Mouse (Mus musculus): Measurements from ENCODE around the gene Aif1l. TPM values are rescaled to one million over a fixed set of nuclear protein-coding genes. Genes with fewer than 3 reads are reported as not detected.
A peak's percentile ranks its signal among the peaks of the same experiment; 100 is the strongest.

Gene Aif1l
- 1.1 and 1.3 TPM in 2 replicates for polyA plus RNA-seq (2012; rRNA removed)
- 1.5 and 2.2 TPM in 2 replicates for polyA plus RNA-seq (2014; fragmentation: Nextera tagmentation; extraction: Ambion mirVana)

DNA sequence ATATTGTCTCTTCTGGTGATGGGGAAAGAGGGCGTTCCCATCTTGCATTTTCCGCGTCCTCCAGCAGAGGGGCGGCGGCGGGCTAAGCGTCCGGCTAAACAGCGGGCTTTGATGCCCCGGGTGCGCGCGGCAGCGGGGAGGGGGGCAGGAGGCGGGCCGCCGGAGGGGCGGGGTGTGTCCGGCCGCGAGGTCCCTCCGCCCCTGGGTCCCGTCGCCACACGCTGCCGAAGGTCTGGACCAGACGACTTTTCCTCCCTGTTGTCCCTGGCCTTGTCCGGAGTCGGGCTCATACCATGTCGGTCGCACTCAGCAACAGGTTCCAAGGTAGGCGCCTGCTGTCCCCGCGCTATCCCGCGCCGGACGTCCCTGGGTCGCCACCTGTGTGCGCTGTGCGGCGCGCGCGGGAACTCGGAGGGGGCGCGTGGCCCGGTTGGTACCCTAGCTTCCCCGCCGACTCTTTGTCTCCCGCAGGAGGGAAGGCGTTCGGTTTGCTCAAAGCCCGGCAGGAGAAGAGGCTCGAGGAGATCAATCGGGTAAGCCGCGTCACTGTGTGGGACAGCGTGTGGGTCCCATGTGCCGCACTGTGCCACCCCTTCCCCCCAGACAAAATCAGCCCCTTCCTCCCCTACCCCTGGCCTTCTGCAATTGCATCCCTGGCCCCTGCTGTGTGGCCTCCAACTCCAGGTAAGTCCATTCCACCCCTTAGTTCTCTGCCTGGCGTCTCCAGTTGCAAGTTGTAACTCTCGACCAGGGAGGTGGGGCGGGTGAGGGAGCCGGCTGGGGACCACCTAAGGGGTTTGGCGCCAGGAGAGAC, at the start of gene Aif1l:
Aif1l (plus strand) TSS at position 82 of the 814 bp plus-strand sequence.
- Histone ChIP-seq H3K27ac (no peak within 1 kb of the TSS), H3K9me3 (ENCODE audit: control insufficient read depth, low read length) (no peaks in the 10 kb centered on the region), H3K9ac (replicated peaks) (no peak within 1 kb of the TSS), H3K4me3 (ENCODE audit: insufficient read depth in 1 of 2, low read depth in 2 of 2, low read length in 2 of 2) (peak within 1 kb of the TSS; percentile 41 to 44), H3K4me1 (replicated peaks; ENCODE audit: control insufficient read depth in 2 of 2, insufficient read depth in 2 of 2, low read length in 1 of 2) (peaks cover 0 to 3% of the 10 kb centered on the region in 2 experiments; a peak in 1 of 4 replicates), H3K36me3 (replicated peaks; ENCODE audit: control insufficient read depth, insufficient read depth, low read depth) (no peaks in the 10 kb centered on the region), H3K4me2 (ENCODE audit: low read depth) (peak within 1 kb of the TSS; percentile 65), H3K27me3 (ENCODE audit: control insufficient read depth, insufficient read depth, low read length) (peaks cover 24% of the 10 kb centered on the region)
- no peak for TF ChIP-seq EP300 (IDR thresholded peaks at IDR 0.05; ENCODE audit: low read depth)
- peak; percentile 42 for TF ChIP-seq CTCF (IDR thresholded peaks at IDR 0.05; ENCODE audit: low read depth)
- DNase-seq (ENCODE audit: low read depth in 3 of 3, low spot score in 3 of 3) (peak in 1 of 3 experiments; percentile 11), ATAC-seq (ENCODE audit: insufficient read depth) (no peak)
- WGBS (ENCODE audit: insufficient replicate concordance): under 1% methylated on average over 65 of the region's 66 CpGs

DNA sequence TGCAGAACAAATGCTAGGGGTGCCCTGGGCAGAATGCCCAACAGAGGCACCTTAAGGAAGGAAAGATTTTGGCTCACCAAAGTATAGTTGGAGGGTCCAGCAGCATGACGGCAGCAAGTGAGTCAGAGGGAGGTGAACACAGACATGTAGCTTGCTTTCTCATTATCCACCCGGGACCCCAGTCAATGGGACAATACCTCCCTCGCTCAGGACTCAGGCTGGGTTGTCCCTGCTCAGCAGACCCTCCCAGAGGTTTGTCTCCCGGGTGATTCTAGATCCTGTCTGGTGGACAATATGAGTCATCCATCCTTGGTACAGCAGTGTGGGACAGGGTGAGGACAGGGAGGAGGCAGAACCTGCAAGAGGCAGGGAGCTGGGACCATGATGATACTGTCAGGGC, 49.0 kb upstream of the Aif1l start:
- H3K9me3 ChIP-seq (ENCODE audit: control insufficient read depth, low read length): no peaks in the 10 kb centered on the region
- no peak overlapping the region for H3K27ac ChIP-seq
- no peak overlapping the region for H3K9ac ChIP-seq (replicated peaks)
- DNase-seq (ENCODE audit: low read depth in 3 of 3, low spot score in 3 of 3): no peak
- no peaks in the 10 kb centered on the region for H3K27me3 ChIP-seq (ENCODE audit: control insufficient read depth, insufficient read depth, low read length)
- ATAC-seq (ENCODE audit: insufficient read depth): no peak
- TF ChIP-seq CTCF (IDR thresholded peaks at IDR 0.05; ENCODE audit: low read depth): no peak
- TF ChIP-seq EP300 (IDR thresholded peaks at IDR 0.05; ENCODE audit: low read depth): no peak
- no peak overlapping the region for H3K4me2 ChIP-seq (ENCODE audit: low read depth)
- H3K4me1 ChIP-seq (replicated peaks; ENCODE audit: control insufficient read depth in 2 of 2, insufficient read depth in 2 of 2, low read length in 1 of 2): no peaks in the 10 kb centered on the region
- WGBS (ENCODE audit: insufficient replicate concordance): 66% methylated on average over 4 of the region's 4 CpGs
- H3K4me3 ChIP-seq (ENCODE audit: insufficient read depth in 1 of 2, low read depth in 2 of 2, low read length in 2 of 2): no peak overlapping the region
- H3K36me3 ChIP-seq (replicated peaks; ENCODE audit: control insufficient read depth, insufficient read depth, low read depth): no peaks in the 10 kb centered on the region

DNA sequence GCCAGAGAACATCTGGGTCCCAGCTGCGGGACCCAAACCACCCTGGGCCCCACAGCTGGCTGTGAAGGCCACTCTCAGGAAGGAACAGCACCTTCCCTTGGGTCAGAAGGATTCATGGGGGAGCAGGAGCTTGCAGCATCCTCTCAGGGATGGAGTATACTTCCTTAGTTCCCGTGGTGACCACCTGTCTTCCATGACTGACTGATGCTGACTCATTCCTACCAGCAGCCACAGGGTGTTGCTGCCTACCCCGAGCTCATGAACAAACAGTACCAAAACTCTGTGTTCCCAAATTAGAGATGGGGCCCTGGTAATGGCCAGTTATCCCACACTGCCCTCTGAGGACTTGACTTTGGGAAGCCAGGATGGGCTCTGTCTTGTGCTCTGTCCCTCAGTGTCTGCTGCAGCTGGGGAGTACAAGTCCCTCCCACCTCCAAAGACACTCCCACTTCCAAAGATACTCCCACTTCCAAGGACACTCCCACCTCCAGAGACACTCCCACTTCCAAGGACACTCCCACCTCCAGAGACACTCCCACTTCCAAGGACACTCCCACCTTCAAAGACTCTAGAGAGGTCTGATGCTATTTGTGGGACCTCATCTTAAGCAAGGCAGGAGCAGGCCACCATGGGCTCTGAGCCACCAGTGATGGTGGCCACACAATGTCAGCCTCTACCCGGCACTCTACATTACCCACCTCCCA, 48.1 kb upstream of the Aif1l start:
- H3K9me3 ChIP-seq (ENCODE audit: control insufficient read depth, low read length): no peaks in the 10 kb centered on the region
- H3K27ac ChIP-seq: no peak overlapping the region
- no peaks in the 10 kb centered on the region for H3K36me3 ChIP-seq (replicated peaks; ENCODE audit: control insufficient read depth, insufficient read depth, low read depth)
- H3K4me2 ChIP-seq (ENCODE audit: low read depth): no peak overlapping the region
- no peak overlapping the region for H3K4me3 ChIP-seq (ENCODE audit: insufficient read depth in 1 of 2, low read depth in 2 of 2, low read length in 2 of 2)
- no peak for TF ChIP-seq CTCF (IDR thresholded peaks at IDR 0.05; ENCODE audit: low read depth)
- no peak for TF ChIP-seq EP300 (IDR thresholded peaks at IDR 0.05; ENCODE audit: low read depth)
- H3K4me1 ChIP-seq (replicated peaks; ENCODE audit: control insufficient read depth in 2 of 2, insufficient read depth in 2 of 2, low read length in 1 of 2): no peaks in the 10 kb centered on the region
- ATAC-seq (ENCODE audit: insufficient read depth) (peak; percentile 39; the same call in 1 of the 2 replicates), DNase-seq (ENCODE audit: low read depth in 3 of 3, low spot score in 3 of 3) (no peak)
- H3K9ac ChIP-seq (replicated peaks): no peak overlapping the region
- 39% methylated on average over 4 of the region's 4 CpGs for WGBS (ENCODE audit: insufficient replicate concordance)
- no peaks in the 10 kb centered on the region for H3K27me3 ChIP-seq (ENCODE audit: control insufficient read depth, insufficient read depth, low read length)

DNA sequence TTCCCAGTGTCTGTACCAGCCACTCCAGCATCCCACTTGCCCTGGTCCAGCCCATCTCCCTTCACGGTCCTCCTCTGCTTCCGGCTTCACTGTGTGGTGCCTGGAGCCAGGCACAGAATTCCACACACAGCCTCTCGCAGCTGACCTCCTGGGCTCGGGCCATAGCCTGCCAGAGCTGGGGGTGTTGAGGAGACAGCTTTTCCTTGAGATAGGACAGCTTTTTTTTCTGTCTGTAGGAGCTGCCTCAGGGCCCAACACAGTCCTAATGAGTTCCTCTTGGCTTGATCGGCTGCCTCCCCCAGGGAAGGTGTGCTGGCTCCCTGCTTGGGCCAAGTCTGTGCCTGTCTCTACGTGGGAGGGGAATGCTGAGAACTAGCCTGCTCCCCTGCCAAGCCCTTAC, 45.9 kb upstream of the Aif1l start:
- H3K4me1 ChIP-seq (replicated peaks; ENCODE audit: control insufficient read depth in 2 of 2, insufficient read depth in 2 of 2, low read length in 1 of 2): no peaks in the 10 kb centered on the region
- H3K9ac ChIP-seq (replicated peaks): no peak overlapping the region
- TF ChIP-seq CTCF (IDR thresholded peaks at IDR 0.05; ENCODE audit: low read depth): no peak
- no peak overlapping the region for H3K4me2 ChIP-seq (ENCODE audit: low read depth)
- H3K36me3 ChIP-seq (replicated peaks; ENCODE audit: control insufficient read depth, insufficient read depth, low read depth): no peaks in the 10 kb centered on the region
- DNase-seq (ENCODE audit: low read depth in 3 of 3, low spot score in 3 of 3) (no peak), ATAC-seq (ENCODE audit: insufficient read depth) (no peak)
- H3K9me3 ChIP-seq (ENCODE audit: control insufficient read depth, low read length): no peaks in the 10 kb centered on the region
- no peaks in the 10 kb centered on the region for H3K27me3 ChIP-seq (ENCODE audit: control insufficient read depth, insufficient read depth, low read length)
- WGBS (ENCODE audit: insufficient replicate concordance): 39% methylated on average over 6 of the region's 6 CpGs
- H3K27ac ChIP-seq: no peak overlapping the region
- no peak overlapping the region for H3K4me3 ChIP-seq (ENCODE audit: insufficient read depth in 1 of 2, low read depth in 2 of 2, low read length in 2 of 2)

DNA sequence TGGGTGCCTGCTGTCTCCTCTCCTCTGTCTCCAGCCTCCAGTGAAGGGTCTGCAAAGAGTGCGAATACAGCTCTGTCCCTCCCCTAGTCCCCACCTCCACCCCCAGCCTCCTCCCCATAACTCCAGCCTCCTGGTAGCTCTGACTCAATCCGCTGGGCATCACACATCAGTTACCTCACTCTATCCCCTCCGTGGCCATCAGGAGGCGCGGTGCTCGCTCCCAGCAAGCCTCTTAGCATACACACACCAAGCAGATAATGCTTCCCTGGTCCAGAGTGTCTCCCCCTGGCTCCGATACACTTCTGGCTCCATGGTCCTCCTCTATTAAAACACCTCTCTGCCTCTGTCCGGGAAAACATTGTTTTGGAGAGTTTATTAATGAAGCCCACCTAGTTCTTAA, 45.3 kb upstream of the Aif1l start:
- TF ChIP-seq EP300 (IDR thresholded peaks at IDR 0.05; ENCODE audit: low read depth): no peak
- peak; percentile 53 for TF ChIP-seq CTCF (IDR thresholded peaks at IDR 0.05; ENCODE audit: low read depth)
- Histone ChIP-seq H3K36me3 (replicated peaks; ENCODE audit: control insufficient read depth, insufficient read depth, low read depth) (no peaks in the 10 kb centered on the region), H3K27me3 (ENCODE audit: control insufficient read depth, insufficient read depth, low read length) (no peaks in the 10 kb centered on the region), H3K9me3 (ENCODE audit: control insufficient read depth, low read length) (no peaks in the 10 kb centered on the region), H3K4me2 (ENCODE audit: low read depth) (no peak overlapping the region), H3K9ac (replicated peaks) (no peak overlapping the region), H3K4me3 (ENCODE audit: insufficient read depth in 1 of 2, low read depth in 2 of 2, low read length in 2 of 2) (no peak overlapping the region), H3K4me1 (replicated peaks; ENCODE audit: control insufficient read depth in 2 of 2, insufficient read depth in 2 of 2, low read length in 1 of 2) (no peaks in the 10 kb centered on the region), H3K27ac (no peak overlapping the region)
- WGBS (ENCODE audit: insufficient replicate concordance): 14% methylated on average over 8 of the region's 8 CpGs
- no peak for ATAC-seq (ENCODE audit: insufficient read depth)
- DNase-seq (ENCODE audit: low read depth in 3 of 3, low spot score in 3 of 3): no peak

Measured in liver, embryonic 14.5 days (tissue).